Mouse (Mus musculus) heart, embryonic 14.5 days (tissue): ENCODE data around the gene Pom121l2. TPM values are rescaled to one million over a fixed set of nuclear protein-coding genes. Genes with fewer than 3 reads are reported as not detected.

Experiments
- ATAC-seq: fragments of 200-750 bp; cut with Nextera tagmentation; 2 replicates; pipeline ENCODE4 v1.8.0; 2017; ENCODE audit warnings: low read depth, moderate TSS enrichment; ENCODE audit not compliant: insufficient number of reproducible peaks, insufficient read depth, low FRiP score
- H3K27ac ChIP-seq, 2 experiments: fragments of 200-500 bp in 1 of 2; fragments of 300-500 bp in 1 of 2; sonication (generic) in 1 of 2; replicated peaks in 1 of 2; 2 replicates each; pipeline ENCODE4 v1.5.1; 2012 to 2014; ENCODE audit warnings: low read depth in 2 of 2, low read length in 2 of 2, control low read depth in 1 of 2, mild to moderate bottlenecking in 1 of 2, mixed read lengths in 1 of 2; ENCODE audit not compliant: control insufficient read depth in 1 of 2, insufficient read depth in 1 of 2
- H3K27me3 ChIP-seq: fragments of 300-500 bp; sonication (generic); 2 replicates; pipeline ENCODE4 v1.6.1; 2014; ENCODE audit warnings: mild to moderate bottlenecking, low read length, control low read depth; ENCODE audit not compliant: control insufficient read depth, insufficient read depth
- H3K36me3 ChIP-seq: fragments of 300-500 bp; sonication (generic); 2 replicates; pipeline ENCODE4 v1.6.1; 2014; ENCODE audit warnings: mild to moderate bottlenecking, control low read depth, low read length, mixed read lengths; ENCODE audit not compliant: control insufficient read depth, insufficient read depth
- H3K4me1 ChIP-seq, 2 experiments: fragments of 200-500 bp in 1 of 2; fragments of 300-500 bp in 1 of 2; sonication (generic) in 1 of 2; 2 replicates each; pipeline ENCODE4 v1.6.1; 2012 to 2014; ENCODE audit warnings: low read length in 2 of 2, control low read depth in 1 of 2, mixed read lengths in 1 of 2; ENCODE audit not compliant: control insufficient read depth in 2 of 2, insufficient read depth in 2 of 2
- H3K4me2 ChIP-seq: fragments of 300-500 bp; sonication (generic); 2 replicates; pipeline ENCODE4 v1.6.1; 2014; ENCODE audit warnings: mild to moderate bottlenecking, low read length
- H3K4me3 ChIP-seq, 2 experiments: fragments of 200-500 bp in 1 of 2; fragments of 300-500 bp in 1 of 2; sonication (generic) in 1 of 2; 2 replicates each; pipeline ENCODE4 v1.5.1; 2012 to 2014; ENCODE audit warnings: low read length in 2 of 2, mild to moderate bottlenecking in 2 of 2, control low read depth in 1 of 2, low read depth in 1 of 2, moderate library complexity in 1 of 2; ENCODE audit not compliant: control insufficient read depth in 1 of 2, insufficient read depth in 1 of 2
- H3K9ac ChIP-seq: fragments of 300-500 bp; sonication (generic); 2 replicates; pipeline ENCODE4 v1.6.1; 2014; ENCODE audit warnings: mild to moderate bottlenecking, low read length
- H3K9me3 ChIP-seq: fragments of 300-500 bp; sonication (generic); 2 replicates; pipeline ENCODE4 v1.6.1; 2016; ENCODE audit warnings: low read length, control low read depth; ENCODE audit not compliant: control insufficient read depth
- WGBS: fragments of 180-500 bp; shearing (Covaris S2); extraction: QIAGEN DNeasy Blood & Tissue Kit; methylation state at CpG from one replicate; pipeline ENCODE4 v1.1.7; 2014; 5-methylcytosine and 5-hydroxymethylcytosine counted together
- polyA plus RNA-seq: library from polyadenylated mRNA; unstranded; fragments of >200 nt; fragmentation: Nextera tagmentation; extraction: Ambion mirVana; gene quantifications from 2 replicates; pipeline ENCODE4 v1.2.1, GENCODE M21; 2014

Gene Pom121l2
- polyA plus RNA-seq, 1 experiment from 2014 or later: not detected

DNA sequence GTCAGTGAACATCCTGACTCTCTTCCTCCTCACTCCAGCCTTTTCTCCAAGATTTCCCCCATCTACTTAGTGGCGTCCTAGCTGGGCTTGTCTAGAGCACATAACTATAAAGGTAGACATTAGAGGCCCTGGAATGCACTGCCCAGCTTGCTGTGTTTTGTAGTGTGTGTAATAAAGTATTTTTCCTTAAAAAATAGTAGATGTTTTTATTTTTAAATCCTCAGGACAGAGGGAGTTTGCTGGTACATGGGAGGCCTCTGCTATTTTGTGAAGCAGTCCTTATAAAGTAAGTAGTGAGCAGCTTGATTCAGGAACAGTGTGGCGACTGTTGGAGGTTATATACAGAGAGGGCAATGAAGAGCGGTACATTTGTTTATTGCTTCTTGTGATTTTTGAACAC lies 27.7 kb downstream of the Pom121l2 start:
- peaks cover 2 to 15% of the 10 kb centered on the region in 2 experiments; a peak in 3 of 4 replicates for H3K4me1 ChIP-seq
- peaks cover 91% of the 10 kb centered on the region for H3K27me3 ChIP-seq
- H3K4me2 ChIP-seq: no peak overlapping the region
- WGBS: 83% methylated on average over 3 of the region's 3 CpGs
- no peaks in the 10 kb centered on the region for H3K36me3 ChIP-seq
- no peak for ATAC-seq
- H3K9me3 ChIP-seq: no peaks in the 10 kb centered on the region
- H3K4me3 ChIP-seq: no peak overlapping the region
- H3K9ac ChIP-seq: no peak overlapping the region
- H3K27ac ChIP-seq: no peak overlapping the region

DNA sequence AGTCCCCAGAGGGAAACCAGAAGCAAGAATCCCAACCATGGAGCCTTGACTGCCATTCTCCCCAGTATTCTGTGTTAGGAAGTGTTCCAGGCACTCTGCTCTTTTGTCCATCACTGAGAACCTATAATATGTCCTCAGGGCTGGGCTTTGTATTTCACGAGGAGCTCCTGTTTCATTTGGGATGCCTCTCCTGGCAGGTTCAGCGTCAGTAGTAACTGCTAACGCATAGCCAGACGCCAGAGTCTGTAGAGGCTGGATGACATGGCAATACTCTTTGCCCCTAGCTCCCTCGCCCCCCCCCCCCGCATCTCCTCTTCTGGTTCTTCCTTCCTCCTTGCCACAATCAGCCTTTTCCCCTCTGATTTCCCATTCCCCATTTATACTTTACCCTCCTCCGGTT lies 28.6 kb downstream of the Pom121l2 start, which contains the start of gene Prss16:
Prss16 (minus strand) TSS at position 101 of the 400 bp plus-strand sequence.
- Histone ChIP-seq H3K4me3 (no peak within 1 kb of the TSS), H3K9ac (no peak within 1 kb of the TSS), H3K4me2 (no peak within 1 kb of the TSS), H3K27me3 (peaks cover 91% of the 10 kb centered on the region), H3K4me1 (peaks cover 4 to 15% of the 10 kb centered on the region in 2 experiments; a peak in 3 of 4 replicates), H3K9me3 (no peaks in the 10 kb centered on the region), H3K27ac (no peak within 1 kb of the TSS), H3K36me3 (no peaks in the 10 kb centered on the region)
- ATAC-seq: no peak
- 39% methylated on average over 5 of the region's 7 CpGs for WGBS

GRCm38 (mm10) chr13:22013716-22014115 lies 32.7 kb downstream of the Pom121l2 start:
- H3K27me3 ChIP-seq: peaks cover 64% of the 10 kb centered on the region
- H3K9ac ChIP-seq: no peak overlapping the region
- H3K36me3 ChIP-seq: no peaks in the 10 kb centered on the region
- H3K27ac ChIP-seq: no peak overlapping the region
- peaks cover 0 to 2% of the 10 kb centered on the region in 2 experiments; a peak in 2 of 4 replicates for H3K4me1 ChIP-seq
- ATAC-seq: no peak
- 0 out of 4 replicates have a peak overlapping the region, but pooled peaks of 1 of the 2 experiments have one; percentile 8 for H3K4me3 ChIP-seq
- peak overlapping the region; percentile 20; the same call in 1 of the 2 replicates for H3K4me2 ChIP-seq
- WGBS: 20% methylated on average over 13 of the region's 13 CpGs
- 0 out of 2 replicates have a peak, but pooled peaks cover 3% of the 10 kb centered on the region for H3K9me3 ChIP-seq

GRCm38 (mm10) chr13:22014411-22014845 lies 33.4 kb downstream of the Pom121l2 start:
- Histone ChIP-seq H3K36me3 (no peaks in the 10 kb centered on the region), H3K4me1 (peaks cover 0 to 2% of the 10 kb centered on the region in 2 experiments; a peak in 2 of 4 replicates), H3K9ac (no peak overlapping the region), H3K4me2 (peak overlapping the region; percentile 52), H3K9me3 (0 out of 2 replicates have a peak, but pooled peaks cover 3% of the 10 kb centered on the region), H3K27ac (no peak overlapping the region), H3K4me3 (peak overlapping the region; percentile 0 to 24), H3K27me3 (peaks cover 57% of the 10 kb centered on the region)
- no peak for ATAC-seq
- WGBS: 10% methylated on average over 17 of the region's 17 CpGs

DNA sequence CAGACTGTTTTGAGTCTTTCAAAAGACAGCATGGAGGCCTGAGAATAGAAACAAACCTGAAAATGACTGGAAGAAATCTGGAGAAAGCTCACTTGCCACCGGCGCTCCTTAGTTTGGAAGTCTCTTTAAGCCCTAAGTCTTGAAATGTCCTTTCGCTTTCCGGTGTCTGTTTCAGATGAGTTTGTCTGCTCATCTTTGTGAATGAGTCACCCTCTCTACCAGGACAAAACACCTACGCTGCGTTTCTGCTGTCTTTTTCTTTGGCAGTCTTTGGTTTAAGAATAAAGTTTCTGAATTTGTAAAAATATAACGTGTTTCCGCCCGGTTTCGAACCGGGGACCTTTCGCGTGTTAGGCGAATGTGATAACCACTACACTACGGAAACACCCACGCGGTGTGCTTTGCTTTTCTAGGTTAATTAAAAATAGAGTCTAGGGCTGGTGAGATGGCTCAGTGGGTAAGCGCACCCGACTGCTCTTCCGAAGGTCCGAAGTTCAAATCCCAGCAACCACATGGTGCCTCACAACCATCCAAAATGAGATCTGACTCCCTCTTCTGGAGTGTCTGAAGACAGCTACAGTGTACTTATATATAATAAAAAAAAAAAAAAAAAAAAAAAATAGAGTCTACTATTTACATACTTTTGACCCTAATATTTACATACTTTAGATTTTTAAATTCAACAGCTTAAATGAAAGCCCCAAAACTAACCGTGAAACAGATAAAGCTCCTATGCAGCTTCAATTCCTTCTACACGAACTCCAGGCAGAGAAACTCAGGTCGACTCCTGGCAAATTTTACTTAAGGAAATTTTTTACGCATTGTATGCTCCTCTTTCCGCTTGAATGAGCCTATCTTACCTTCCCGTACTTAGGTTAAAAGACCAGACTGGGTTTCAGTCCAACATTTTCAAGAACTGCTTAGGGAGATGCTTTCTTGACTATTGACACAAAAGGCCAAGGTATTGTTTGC lies 34.8 kb downstream of the Pom121l2 start:
- peaks cover 0 to 2% of the 10 kb centered on the region in 2 experiments; a peak in 2 of 4 replicates for H3K4me1 ChIP-seq
- no peaks in the 10 kb centered on the region for H3K36me3 ChIP-seq
- H3K27ac ChIP-seq: no peak overlapping the region
- 16% methylated on average over 27 of the region's 27 CpGs for WGBS
- no peak overlapping the region for H3K9ac ChIP-seq
- ATAC-seq: no peak; the same call in 1 of the 2 replicates
- no peak overlapping the region; a peak in 1 of 4 replicates for H3K4me3 ChIP-seq
- H3K4me2 ChIP-seq: peak overlapping the region; percentile 52
- peaks cover 44% of the 10 kb centered on the region for H3K27me3 ChIP-seq
- H3K9me3 ChIP-seq: 0 out of 2 replicates have a peak, but pooled peaks cover 3% of the 10 kb centered on the region

GRCm38 (mm10) chr13:22019934-22020835 lies 39.2 kb downstream of the Pom121l2 start:
- H3K9ac ChIP-seq: peak overlapping the region; percentile 73
- no peak for ATAC-seq
- WGBS: under 1% methylated on average over 44 of the region's 44 CpGs

More at GRCm38 (mm10) chr13:22019934-22020835, 39.2 kb downstream of the Pom121l2 start:
- peak overlapping the region; percentile 42 to 59 for H3K4me3 ChIP-seq
- peaks cover 8% of the 10 kb centered on the region for H3K27me3 ChIP-seq
- no peaks in the 10 kb centered on the region for H3K36me3 ChIP-seq
- peak overlapping the region; percentile 0 to 28; a peak in 3 of 4 replicates for H3K27ac ChIP-seq
- H3K9me3 ChIP-seq: 0 out of 2 replicates have a peak, but pooled peaks cover 2% of the 10 kb centered on the region
- H3K4me2 ChIP-seq: peak overlapping the region; percentile 90
- no peaks in the 10 kb centered on the region for H3K4me1 ChIP-seq
